Mouse (Mus musculus): ENCODE measurements around the gene Cyp2d11.
"Not testable (repeated sequence)": the region's sequence is repeated elsewhere in the genome, so short reads cannot be mapped to it uniquely, and the experiment has no call there.

Gene Cyp2d11

GRCm38 (mm10) chr15:82393922-82394321, at the start of gene Cyp2d11:
Cyp2d11 (minus strand) TSS chr15:82394022.
- DNase-seq (ENCODE audit: low read depth): not testable (repeated sequence)

DNA sequence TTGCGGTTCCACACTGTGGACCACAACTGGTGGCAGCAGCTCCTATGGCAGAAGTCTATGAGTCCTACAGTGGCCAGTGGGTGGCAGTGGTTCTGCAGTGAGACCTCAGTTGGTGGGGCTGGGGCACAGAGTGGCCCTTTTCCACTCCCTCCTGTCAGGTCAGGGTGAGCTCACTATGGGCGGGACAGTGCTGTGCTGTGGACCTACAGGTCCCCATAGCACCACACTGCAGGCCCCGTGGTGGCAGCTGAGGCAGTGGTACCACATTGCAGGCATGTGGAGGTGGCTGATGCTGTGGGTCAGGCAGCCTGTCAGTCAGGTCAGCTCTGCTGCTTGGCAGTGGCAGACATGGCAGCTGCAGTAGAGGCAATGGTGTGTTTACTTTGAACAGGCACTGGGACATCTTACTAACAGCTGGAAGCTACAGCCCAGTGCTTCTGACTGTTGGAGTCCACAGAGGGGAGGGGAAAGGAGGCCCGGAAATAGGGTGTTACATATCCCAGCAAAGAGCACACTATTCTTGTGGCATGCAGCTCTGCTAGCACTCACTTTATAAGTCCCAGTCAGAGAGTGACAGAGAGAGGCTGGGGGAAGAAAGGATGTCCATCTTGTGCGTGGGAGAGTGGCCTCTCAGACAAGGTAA, 44.3 kb upstream of the Cyp2d11 start:
- DNase-seq (ENCODE audit: low read depth): no peak

- DNase-seq (ENCODE audit: low read depth): no peak
Observed at GRCm38 (mm10) chr15:82435606-82436005, 41.8 kb upstream of the Cyp2d11 start.

DNA sequence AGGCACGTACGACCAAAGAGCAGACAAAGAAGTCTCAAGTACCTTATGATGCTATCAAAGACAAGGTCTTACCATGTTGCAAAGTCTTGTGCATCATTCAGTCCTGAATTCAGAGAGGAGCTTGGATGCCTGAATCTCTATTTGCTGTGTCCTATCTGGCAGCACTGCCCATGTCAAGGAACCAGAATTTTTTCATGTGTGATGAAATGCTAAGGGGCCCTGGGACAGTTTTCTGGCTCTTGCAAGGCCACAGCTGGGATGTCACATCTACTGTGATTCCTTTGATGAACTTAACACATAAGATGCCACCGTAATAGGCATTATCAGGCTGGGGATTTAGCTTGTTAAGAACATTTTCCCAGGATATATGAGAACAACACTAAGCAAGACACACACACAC, 41.2 kb upstream of the Cyp2d11 start:
- no peak for DNase-seq (ENCODE audit: low read depth)

- no peak for DNase-seq (ENCODE audit: low read depth)
Observed at GRCm38 (mm10) chr15:82434541-82434940, 40.7 kb upstream of the Cyp2d11 start.

GRCm38 (mm10) chr15:82433621-82434020, 39.8 kb upstream of the Cyp2d11 start:
- no peak for DNase-seq (ENCODE audit: low read depth)

DNA sequence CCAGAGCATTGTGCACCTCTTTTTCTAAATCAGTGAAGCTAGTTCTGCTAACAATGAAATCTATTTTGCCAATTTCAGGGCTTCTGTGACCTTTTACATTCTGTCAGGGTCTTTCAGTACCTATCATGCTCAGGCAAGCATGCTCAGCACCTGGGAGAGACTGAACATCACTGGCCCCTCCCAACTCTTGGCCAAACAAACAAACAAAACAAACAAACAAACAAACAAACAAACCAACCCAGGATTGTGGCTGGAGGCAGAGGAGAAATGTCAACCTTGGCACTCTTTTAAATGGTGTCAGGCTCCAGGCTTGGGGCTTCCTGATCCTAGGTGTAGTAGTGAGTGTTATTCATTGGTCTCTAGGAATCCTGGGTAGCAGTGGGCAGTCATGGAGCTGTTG, 39.3 kb upstream of the Cyp2d11 start, which contains the start of gene Cyp2d9:
Gene Cyp2d9 (plus strand): TSS at position 301 of the 400 bp plus-strand sequence.
- DNase-seq (ENCODE audit: low read depth): no peak

GRCm38 (mm10) chr15:82423471-82423870, 29.6 kb upstream of the Cyp2d11 start:
- DNase-seq (ENCODE audit: low read depth): no peak

DNA sequence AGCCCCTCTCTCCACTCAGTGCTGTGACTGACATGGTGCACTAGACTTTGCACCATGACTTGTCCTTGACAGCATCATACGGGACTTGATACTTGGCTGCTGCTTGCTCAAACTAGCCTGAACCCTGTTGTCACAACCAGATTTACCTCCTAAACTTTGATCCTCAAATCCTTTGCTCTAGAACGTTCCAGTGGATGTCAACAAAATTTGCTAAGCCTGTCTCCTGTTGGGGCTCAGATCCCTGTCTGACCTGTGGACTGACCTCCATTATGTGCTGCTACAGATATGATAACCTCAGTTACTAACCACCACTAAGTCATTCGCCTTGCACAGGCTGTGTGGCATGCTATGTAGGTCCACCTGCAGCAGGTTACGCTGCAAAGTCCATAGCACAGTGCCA, 29.1 kb upstream of the Cyp2d11 start:
- no peak for DNase-seq (ENCODE audit: low read depth)

DNA sequence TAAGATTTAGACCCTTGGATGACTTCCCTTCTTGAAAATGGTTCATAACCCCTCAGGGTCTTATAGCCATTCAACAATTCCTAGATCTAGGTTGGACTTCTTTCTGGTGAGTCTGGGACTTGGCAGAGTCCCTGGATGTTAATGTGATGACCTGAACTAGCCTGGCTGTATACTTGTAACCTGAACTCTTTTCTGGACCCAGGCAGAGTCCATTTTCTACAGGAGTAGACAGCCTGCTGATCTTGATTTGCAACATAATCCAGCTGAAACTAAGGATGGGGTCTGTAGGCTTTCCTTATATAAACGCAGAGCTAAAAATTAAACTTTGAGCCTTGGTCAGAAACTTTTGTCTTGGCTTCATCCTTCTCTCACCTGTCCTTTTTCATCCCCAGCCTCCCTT, 24.8 kb upstream of the Cyp2d11 start:
- DNase-seq (ENCODE audit: low read depth): no peak

DNA sequence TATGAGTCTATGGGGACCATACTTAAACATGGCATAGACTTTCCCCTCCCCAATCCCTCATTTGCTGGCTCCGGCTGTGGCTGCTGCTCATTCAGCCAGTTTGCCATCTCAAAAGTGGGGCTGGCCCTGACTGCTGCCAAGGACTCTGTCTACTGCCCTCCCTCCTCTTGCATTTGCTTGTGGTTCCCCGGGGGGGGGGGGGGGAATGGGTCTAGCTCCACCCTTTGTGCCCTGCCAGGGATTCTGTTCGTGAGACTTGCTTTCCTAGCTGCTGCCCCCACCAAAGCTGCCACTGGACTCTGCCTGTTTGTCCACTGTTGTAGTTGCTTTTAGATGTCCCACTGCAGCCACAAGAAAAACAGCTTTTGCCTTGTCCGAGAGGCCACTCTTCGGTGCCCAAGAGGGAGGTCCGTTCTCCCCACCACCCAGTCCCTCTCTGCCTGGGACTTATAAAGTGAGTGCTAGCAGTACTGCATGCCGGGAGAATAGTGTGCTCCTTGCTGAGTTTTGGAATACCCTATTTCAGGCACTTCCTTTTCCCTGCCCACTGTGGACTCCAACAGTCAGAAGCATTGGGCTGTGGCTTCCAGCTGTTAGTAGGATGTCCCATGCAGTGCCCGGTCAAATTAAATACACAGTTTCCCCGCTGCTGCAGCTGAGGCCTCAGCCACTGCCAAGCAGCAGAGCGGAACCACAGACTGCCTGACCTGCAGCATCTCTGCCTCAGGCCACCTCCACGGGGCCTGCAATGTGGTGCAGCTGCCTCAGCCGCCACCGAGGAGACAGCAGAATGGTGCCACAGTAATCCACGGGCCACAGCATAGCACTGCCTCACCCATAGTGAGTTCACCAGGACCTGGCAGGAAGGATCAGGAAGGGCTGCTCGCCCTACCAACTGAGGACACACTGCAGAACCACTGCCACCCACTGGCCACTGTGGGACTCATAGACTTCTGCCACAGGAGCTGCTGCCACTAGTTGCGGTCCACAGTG, 23.3 kb upstream of the Cyp2d11 start:
- peak; percentile 17 for DNase-seq (ENCODE audit: low read depth)

- no peak for DNase-seq (ENCODE audit: low read depth)
Observed at GRCm38 (mm10) chr15:82407536-82407935, 13.7 kb upstream of the Cyp2d11 start.

- no peak for DNase-seq (ENCODE audit: low read depth)
Observed at GRCm38 (mm10) chr15:82406981-82407380, 13.2 kb upstream of the Cyp2d11 start, which contains the start of gene Cyp2d10. Cyp2d10 (minus strand) TSS chr15:82407195.

- DNase-seq (ENCODE audit: low read depth): no peak
Observed at GRCm38 (mm10) chr15:82404163-82404562, 10.3 kb upstream of the Cyp2d11 start.

GRCm38 (mm10) chr15:82403606-82404005, 9.8 kb upstream of the Cyp2d11 start:
- no peak for DNase-seq (ENCODE audit: low read depth)

DNA sequence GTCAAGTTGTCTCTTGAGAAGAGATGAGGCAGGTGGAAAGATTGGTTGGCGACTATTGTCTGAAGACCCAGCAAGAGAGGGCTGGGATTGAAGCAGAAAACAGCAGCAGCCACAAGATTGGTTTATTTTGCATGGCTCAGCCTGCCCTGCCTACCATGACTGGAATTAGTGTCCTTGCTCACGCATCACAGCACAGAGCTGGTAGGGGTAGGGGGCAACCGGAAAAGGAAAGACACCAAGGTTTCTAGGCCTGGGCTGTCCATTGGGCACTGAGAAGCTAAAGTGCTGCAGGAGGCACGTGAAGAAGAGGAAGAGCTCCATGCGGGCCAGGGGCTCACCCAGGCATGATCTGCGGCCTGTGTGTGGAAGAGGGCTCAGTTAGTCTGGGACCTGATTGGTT, 8.9 kb upstream of the Cyp2d11 start:
- no peak for DNase-seq (ENCODE audit: low read depth)

- DNase-seq (ENCODE audit: low read depth): no peak
Observed at GRCm38 (mm10) chr15:82402106-82402505, 8.3 kb upstream of the Cyp2d11 start.

DNA sequence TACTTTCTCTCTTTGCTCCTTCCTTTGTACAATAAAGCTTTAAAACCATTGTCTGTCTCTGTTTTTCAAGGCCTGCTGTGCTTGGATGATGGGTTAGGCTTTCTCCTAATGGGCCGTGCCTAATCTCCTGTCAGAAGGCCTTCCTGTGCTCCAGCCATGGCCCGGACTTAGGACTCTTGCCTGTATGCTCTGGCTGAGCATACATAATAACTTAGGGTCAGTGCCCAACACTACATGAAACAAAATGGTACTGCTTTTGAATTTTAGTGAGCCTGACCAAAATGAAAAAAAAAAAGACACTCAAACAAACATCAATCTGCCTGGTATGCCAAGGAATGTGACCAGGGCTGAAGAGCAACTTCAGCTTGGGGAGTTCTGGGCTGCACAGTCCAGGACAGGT, 7.7 kb upstream of the Cyp2d11 start:
- DNase-seq (ENCODE audit: low read depth): no peak

GRCm38 (mm10) chr15:82395955-82396354, 2.1 kb upstream of the Cyp2d11 start:
- DNase-seq (ENCODE audit: low read depth): not testable (repeated sequence)

DNA sequence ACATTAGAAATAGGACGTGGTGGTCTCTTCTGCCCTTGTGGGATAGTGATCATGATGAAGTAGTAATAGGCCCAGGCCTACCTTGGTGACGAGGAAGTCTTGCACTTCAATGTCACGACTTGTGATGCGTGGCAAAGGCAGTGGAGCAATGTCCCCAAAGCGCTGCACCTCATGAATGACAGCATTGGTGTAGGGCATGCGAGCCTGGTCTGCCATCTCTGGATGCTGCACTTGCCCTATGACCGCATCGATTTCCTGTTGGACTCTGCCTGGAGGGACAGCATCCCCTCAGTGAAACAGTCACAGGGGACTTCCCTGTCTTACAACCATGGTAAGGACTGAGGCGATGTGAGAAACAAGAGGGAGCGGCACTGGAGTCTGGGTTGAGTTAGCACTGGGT, 3.9 kb downstream of the Cyp2d11 start:
- not testable (repeated sequence) for DNase-seq (ENCODE audit: low read depth)

DNA sequence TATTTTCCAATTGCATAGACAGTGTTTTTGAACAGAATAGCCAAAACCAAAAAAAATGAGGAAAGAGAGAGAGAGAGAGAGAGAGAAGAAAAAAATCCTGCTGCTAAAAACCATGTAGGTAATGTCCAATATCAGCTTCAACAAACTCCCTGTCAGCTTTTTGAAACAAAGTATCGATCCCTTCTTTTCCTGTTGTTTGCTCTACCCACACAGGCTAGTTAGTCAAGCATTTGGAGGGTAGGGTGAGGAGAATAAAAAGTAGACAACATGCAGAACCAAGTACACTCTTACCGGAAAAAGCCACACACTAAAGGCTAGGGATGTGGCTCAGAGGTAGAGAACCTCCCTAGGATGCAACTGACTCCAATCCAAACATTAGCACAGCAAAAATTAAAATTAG, 8.1 kb downstream of the Cyp2d11 start:
- no peak for DNase-seq (ENCODE audit: low read depth)

GRCm38 (mm10) chr15:82382441-82382840, 11.4 kb downstream of the Cyp2d11 start:
- no peak for DNase-seq (ENCODE audit: low read depth)

- DNase-seq (ENCODE audit: low read depth): no peak
Observed at GRCm38 (mm10) chr15:82380714-82381062, 13.1 kb downstream of the Cyp2d11 start.
